Mouse (Mus musculus): ENCODE results near the gene Klhl22. TPM values are rescaled to one million over a fixed set of nuclear protein-coding genes. Genes with fewer than 3 reads are reported as not detected.

The Klhl22 gene
- polyA plus RNA-seq, 1 experiment from 2014 or later: 66.0 TPM

DNA sequence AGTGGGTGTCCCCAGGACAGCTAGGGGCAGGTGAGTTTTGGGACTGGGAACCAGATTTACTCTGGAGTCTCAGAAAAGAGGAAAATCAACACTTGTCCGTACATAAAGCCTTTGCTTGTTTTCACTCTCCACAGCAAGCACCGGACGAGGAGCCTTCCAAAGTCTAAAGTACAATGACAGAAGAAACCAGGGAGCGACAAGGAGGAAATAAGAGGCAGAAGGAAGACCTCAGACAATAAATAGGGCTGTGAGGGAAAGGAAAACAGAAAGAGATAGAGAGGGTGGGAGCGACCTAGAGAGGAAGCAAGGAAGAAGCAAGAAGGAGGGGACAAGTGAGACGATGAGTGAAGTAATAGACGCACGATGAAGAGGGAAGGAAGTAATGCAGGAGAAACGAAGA, 516 bp upstream of the Klhl22 start:
- H3K4me3 ChIP-seq: peak overlapping the region; percentile 59
- no peaks in the 10 kb centered on the region for H3K9me3 ChIP-seq
- peaks cover under 1% of the 10 kb centered on the region; the same call in 1 of the 2 replicates for H3K36me3 ChIP-seq
- H3K9ac ChIP-seq: peak overlapping the region; percentile 18; the same call in 1 of the 2 replicates
- H3K4me2 ChIP-seq: peak overlapping the region; percentile 89
- H3K27me3 ChIP-seq: no peaks in the 10 kb centered on the region
- peak; percentile 4; the same call in 1 of the 2 replicates for ATAC-seq (ENCODE audit: borderline replicate concordance, extremely low read depth, low FRiP score, low TSS enrichment)
- WGBS: 38% methylated on average over 9 of the region's 9 CpGs
- H3K4me1 ChIP-seq: peaks cover 15% of the 10 kb centered on the region
- H3K27ac ChIP-seq: peak overlapping the region; percentile 35; the same call in 1 of the 2 replicates

DNA sequence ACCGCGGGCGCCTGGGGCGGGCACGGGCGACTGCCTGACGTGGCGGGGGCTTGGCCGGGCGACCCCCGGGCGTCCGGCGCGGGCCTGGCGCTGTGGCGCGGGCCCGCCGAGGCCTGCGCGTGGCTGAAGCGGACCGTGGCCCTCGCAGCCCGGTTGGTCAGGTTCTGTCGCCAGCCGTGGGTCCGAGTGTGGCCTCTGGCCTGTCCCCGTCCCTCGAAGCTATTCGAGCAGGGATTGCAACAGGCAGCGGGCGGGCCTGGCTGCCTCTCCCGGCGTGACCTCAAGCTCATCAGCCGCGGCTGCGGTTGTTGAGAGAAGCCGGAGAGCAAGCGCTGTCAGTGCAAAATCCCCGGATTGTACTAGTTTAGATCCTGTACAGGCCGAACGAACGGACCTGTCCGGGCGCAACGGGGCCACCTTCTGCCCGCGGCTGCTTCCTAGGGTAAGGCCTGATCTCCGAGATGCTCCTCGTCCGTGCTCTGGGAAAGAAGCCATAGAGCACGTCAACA, 449 bp downstream of the Klhl22 start:
- Histone ChIP-seq H3K27me3 (no peaks in the 10 kb centered on the region), H3K4me1 (peaks cover 18% of the 10 kb centered on the region), H3K9me3 (no peaks in the 10 kb centered on the region), H3K27ac (peak overlapping the region; percentile 17; the same call in 1 of the 2 replicates), H3K36me3 (peaks cover 5% of the 10 kb centered on the region; the same call in 1 of the 2 replicates), H3K4me2 (peak overlapping the region; percentile 89), H3K4me3 (peak overlapping the region; percentile 59), H3K9ac (peak overlapping the region; percentile 75)
- peak; percentile 52; the same call in 1 of the 2 replicates for ATAC-seq (ENCODE audit: borderline replicate concordance, extremely low read depth, low FRiP score, low TSS enrichment)
- WGBS: 1% methylated on average over 54 of the region's 54 CpGs

DNA sequence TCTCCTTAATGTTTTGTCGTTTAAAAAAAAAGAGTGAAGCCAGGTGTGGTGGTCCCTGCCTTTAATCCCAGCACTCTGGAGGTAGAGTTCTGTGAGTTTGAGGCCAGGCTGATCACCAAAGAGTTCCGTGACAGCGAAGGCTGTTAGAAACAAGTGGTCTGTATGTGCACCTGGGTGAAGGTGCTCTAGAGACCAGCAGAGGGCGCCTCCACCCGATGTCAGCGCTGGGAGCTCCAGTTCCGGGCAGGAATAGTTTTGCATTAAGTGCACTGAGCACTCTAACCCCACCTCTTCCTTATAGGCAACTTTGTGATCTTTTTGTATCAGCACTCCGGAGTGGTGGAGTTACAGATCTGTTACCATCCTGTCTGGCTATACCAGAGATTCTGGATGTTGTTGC, 1.2 kb downstream of the Klhl22 start:
- no peak for ATAC-seq (ENCODE audit: borderline replicate concordance, extremely low read depth, low FRiP score, low TSS enrichment)
- Histone ChIP-seq H3K4me1 (peaks cover 18% of the 10 kb centered on the region), H3K27me3 (no peaks in the 10 kb centered on the region), H3K4me2 (peak overlapping the region; percentile 89), H3K36me3 (peaks cover 12% of the 10 kb centered on the region; the same call in 1 of the 2 replicates), H3K9me3 (no peaks in the 10 kb centered on the region), H3K27ac (no peak overlapping the region), H3K9ac (no peak overlapping the region), H3K4me3 (peak overlapping the region; percentile 59)
- WGBS: 33% methylated on average over 8 of the region's 8 CpGs

- H3K27ac ChIP-seq: no peak overlapping the region
- peaks cover 16% of the 10 kb centered on the region; the same call in 1 of the 2 replicates for H3K36me3 ChIP-seq
- H3K4me1 ChIP-seq: peaks cover 18% of the 10 kb centered on the region
- no peaks in the 10 kb centered on the region for H3K27me3 ChIP-seq
- H3K4me2 ChIP-seq: peak overlapping the region; percentile 89
- 20% methylated on average over 1 of the region's 1 CpGs for WGBS
- H3K9ac ChIP-seq: no peak overlapping the region
- no peaks in the 10 kb centered on the region for H3K9me3 ChIP-seq
- ATAC-seq (ENCODE audit: borderline replicate concordance, extremely low read depth, low FRiP score, low TSS enrichment): no peak
- H3K4me3 ChIP-seq: peak overlapping the region; percentile 59
These were observed 1.7 kb downstream of the Klhl22 start for GRCm38 (mm10) chr16:17761074-17761473.

DNA sequence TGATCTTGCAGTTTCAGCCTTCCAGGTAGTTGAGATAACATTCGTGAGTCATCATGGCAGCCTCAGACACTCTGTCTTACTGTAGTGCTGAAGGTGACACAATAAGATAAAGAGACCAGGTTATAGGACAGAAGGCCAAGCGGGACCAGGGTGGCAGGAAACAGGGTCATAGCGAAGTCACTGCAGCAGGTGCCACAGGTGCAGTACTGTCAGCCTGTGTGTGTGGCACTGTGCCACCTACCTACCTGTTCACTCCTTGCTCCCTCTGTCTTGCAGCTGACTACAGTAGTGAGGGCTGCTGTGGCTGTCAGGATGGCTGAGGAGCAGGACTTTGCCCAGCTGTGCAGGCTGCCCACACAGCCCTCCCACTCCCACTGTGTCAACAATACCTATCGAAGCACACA, 4.7 kb downstream of the Klhl22 start:
- Histone ChIP-seq H3K4me2 (no peak overlapping the region), H3K36me3 (peaks cover 28% of the 10 kb centered on the region), H3K27me3 (no peaks in the 10 kb centered on the region), H3K4me1 (peaks cover 14% of the 10 kb centered on the region), H3K4me3 (no peak overlapping the region), H3K27ac (no peak overlapping the region), H3K9ac (no peak overlapping the region), H3K9me3 (no peaks in the 10 kb centered on the region)
- 73% methylated on average over 4 of the region's 4 CpGs for WGBS
- no peak for ATAC-seq (ENCODE audit: borderline replicate concordance, extremely low read depth, low FRiP score, low TSS enrichment)

- no peak overlapping the region for H3K4me2 ChIP-seq
- peaks cover 3% of the 10 kb centered on the region; the same call in 1 of the 2 replicates for H3K4me1 ChIP-seq
- H3K4me3 ChIP-seq: no peak overlapping the region
- WGBS: 80% methylated on average over 7 of the region's 7 CpGs
- no peaks in the 10 kb centered on the region for H3K9me3 ChIP-seq
- peaks cover 58% of the 10 kb centered on the region for H3K36me3 ChIP-seq
- no peak overlapping the region for H3K27ac ChIP-seq
- H3K9ac ChIP-seq: no peak overlapping the region
- ATAC-seq (ENCODE audit: borderline replicate concordance, extremely low read depth, low FRiP score, low TSS enrichment): no peak
- no peaks in the 10 kb centered on the region for H3K27me3 ChIP-seq
These were observed 9.4 kb downstream of the Klhl22 start for GRCm38 (mm10) chr16:17768834-17769233.

DNA sequence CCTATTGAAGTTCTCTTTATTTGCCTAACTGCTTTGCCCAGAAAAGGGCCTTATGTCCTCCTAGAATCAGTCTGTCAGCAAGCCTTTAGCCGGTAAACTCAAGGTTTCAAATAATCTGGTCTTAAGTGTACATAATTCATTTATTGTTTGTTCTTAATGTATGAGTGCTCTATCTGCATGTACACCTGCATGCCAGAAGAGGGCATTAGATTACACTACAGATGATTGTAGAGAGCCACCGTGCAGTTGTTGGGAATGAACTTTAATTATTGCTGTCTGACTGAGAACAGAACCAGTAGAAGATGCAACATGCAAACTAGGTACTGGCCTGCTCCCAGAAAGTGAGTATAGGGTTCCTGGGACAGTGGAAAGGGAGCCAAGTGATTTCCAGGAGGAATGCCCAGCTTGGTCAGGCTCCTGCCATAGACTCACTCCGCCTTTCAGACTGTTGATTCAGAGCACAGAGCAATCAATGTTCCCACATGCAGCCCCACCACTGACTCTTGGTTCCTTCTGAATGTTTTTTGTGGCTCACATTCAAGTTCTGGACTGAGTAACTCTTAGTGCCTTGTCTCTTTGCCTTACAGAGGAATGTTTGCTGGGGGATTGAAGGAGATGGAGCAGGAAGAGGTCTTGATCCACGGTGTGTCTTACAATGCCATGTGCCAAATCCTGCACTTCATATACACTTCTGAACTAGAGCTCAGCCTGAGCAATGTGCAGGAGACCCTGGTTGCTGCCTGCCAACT, 11.9 kb downstream of the Klhl22 start:
- no peak for ATAC-seq (ENCODE audit: borderline replicate concordance, extremely low read depth, low FRiP score, low TSS enrichment)
- no peak overlapping the region for H3K27ac ChIP-seq
- no peak overlapping the region for H3K4me2 ChIP-seq
- H3K4me3 ChIP-seq: no peak overlapping the region
- WGBS: 69% methylated on average over 4 of the region's 4 CpGs
- no peaks in the 10 kb centered on the region for H3K4me1 ChIP-seq
- H3K9me3 ChIP-seq: no peaks in the 10 kb centered on the region
- peaks cover 47% of the 10 kb centered on the region for H3K36me3 ChIP-seq
- no peaks in the 10 kb centered on the region for H3K27me3 ChIP-seq
- no peak overlapping the region for H3K9ac ChIP-seq

DNA sequence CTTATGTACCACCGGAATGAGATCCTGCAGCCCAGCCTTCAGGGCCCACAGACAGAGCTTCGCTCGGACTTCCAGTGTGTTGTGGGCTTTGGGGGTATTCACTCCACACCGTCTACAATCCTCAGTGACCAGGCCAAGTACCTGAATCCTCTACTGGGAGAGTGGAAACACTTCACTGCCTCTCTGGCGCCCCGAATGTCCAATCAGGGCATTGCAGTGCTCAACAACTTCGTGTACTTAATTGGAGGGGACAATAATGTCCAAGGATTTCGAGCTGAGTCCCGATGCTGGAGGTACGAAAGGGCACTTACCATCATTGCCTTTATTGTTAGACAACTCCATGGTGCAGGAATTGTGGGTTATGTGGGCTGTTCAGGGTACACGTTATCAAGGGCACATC, 17.4 kb downstream of the Klhl22 start:
- no peak overlapping the region for H3K4me3 ChIP-seq
- no peaks in the 10 kb centered on the region for H3K4me1 ChIP-seq
- H3K27me3 ChIP-seq: no peaks in the 10 kb centered on the region
- H3K36me3 ChIP-seq: peaks cover 54% of the 10 kb centered on the region
- 68% methylated on average over 11 of the region's 11 CpGs for WGBS
- H3K9ac ChIP-seq: no peak overlapping the region
- H3K9me3 ChIP-seq: no peaks in the 10 kb centered on the region
- H3K4me2 ChIP-seq: no peak overlapping the region
- no peak for ATAC-seq (ENCODE audit: borderline replicate concordance, extremely low read depth, low FRiP score, low TSS enrichment)
- no peak overlapping the region for H3K27ac ChIP-seq

GRCm38 (mm10) chr16:17778223-17778622, 18.8 kb downstream of the Klhl22 start:
- Histone ChIP-seq H3K27ac (no peak overlapping the region), H3K4me1 (no peaks in the 10 kb centered on the region), H3K9ac (no peak overlapping the region), H3K36me3 (peaks cover 46% of the 10 kb centered on the region), H3K27me3 (no peaks in the 10 kb centered on the region), H3K9me3 (no peaks in the 10 kb centered on the region), H3K4me2 (no peak overlapping the region), H3K4me3 (no peak overlapping the region)
- WGBS: 76% methylated on average over 4 of the region's 4 CpGs
- no peak for ATAC-seq (ENCODE audit: borderline replicate concordance, extremely low read depth, low FRiP score, low TSS enrichment)

DNA sequence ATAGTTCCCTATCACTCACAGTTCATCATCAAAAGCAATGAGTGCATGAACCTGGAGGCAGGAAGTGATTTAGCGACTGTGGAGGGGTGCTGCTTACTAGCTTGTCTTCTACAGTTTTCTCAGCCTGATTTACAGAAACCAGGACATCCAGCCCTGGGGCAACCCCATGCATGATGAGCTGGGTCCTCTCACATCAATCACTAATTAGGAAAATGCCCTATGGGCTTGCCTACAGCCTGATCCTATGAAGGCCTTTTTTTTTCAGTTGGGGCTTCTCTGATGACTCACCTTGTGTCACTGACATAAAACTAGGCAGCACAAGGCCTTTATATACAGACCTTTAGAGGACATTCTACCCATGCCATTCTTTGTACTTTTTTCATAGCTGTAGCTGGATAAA, 20.3 kb downstream of the Klhl22 start:
- Histone ChIP-seq H3K9me3 (no peaks in the 10 kb centered on the region), H3K4me3 (no peak overlapping the region), H3K4me1 (no peaks in the 10 kb centered on the region), H3K27me3 (no peaks in the 10 kb centered on the region), H3K9ac (no peak overlapping the region), H3K4me2 (no peak overlapping the region), H3K27ac (no peak overlapping the region), H3K36me3 (peaks cover 46% of the 10 kb centered on the region)
- 54% methylated on average over 1 of the region's 1 CpGs for WGBS
- ATAC-seq (ENCODE audit: borderline replicate concordance, extremely low read depth, low FRiP score, low TSS enrichment): no peak

- Histone ChIP-seq H3K27ac (no peak overlapping the region), H3K4me1 (no peaks in the 10 kb centered on the region), H3K36me3 (peaks cover 56% of the 10 kb centered on the region), H3K4me2 (no peak overlapping the region), H3K4me3 (no peak overlapping the region), H3K27me3 (no peaks in the 10 kb centered on the region), H3K9ac (no peak overlapping the region), H3K9me3 (no peaks in the 10 kb centered on the region)
- WGBS: 56% methylated on average over 3 of the region's 3 CpGs
- ATAC-seq (ENCODE audit: borderline replicate concordance, extremely low read depth, low FRiP score, low TSS enrichment): no peak
These were observed 25.9 kb downstream of the Klhl22 start for GRCm38 (mm10) chr16:17785337-17785736.

- no peaks in the 10 kb centered on the region for H3K27me3 ChIP-seq
- no peak overlapping the region for H3K27ac ChIP-seq
- 59% methylated on average over 3 of the region's 3 CpGs for WGBS
- peaks cover 46% of the 10 kb centered on the region for H3K36me3 ChIP-seq
- H3K4me3 ChIP-seq: no peak overlapping the region
- no peaks in the 10 kb centered on the region for H3K9me3 ChIP-seq
- no peak overlapping the region for H3K9ac ChIP-seq
- peaks cover 18% of the 10 kb centered on the region for H3K4me1 ChIP-seq
- no peak for ATAC-seq (ENCODE audit: borderline replicate concordance, extremely low read depth, low FRiP score, low TSS enrichment)
- no peak overlapping the region for H3K4me2 ChIP-seq
These were observed 33.3 kb downstream of the Klhl22 start for GRCm38 (mm10) chr16:17792728-17793127.

Data from lung, embryonic 15.5 days (tissue).